Mouse (Mus musculus) MEL (cell line): ENCODE measurements around the gene E130114P18Rik.

Experiments used
- CTCF ChIP-seq, 3 experiments: IDR thresholded peaks in 2 of 3; conservative IDR thresholded peaks in 1 of 3; 2 replicates each; pipeline ENCODE4 v1.5.1; 2011 to 2012; ENCODE audit warnings: low read length in 3 of 3, low read depth in 2 of 3, mild to moderate bottlenecking in 2 of 3, improper control_type of control experiment in 1 of 3, inconsistent platforms in 1 of 3, mixed read lengths in 1 of 3, moderate library complexity in 1 of 3; ENCODE audit not compliant: control insufficient read depth in 1 of 3, insufficient read depth in 1 of 3, poor library complexity in 1 of 3, severe bottlenecking in 1 of 3
- ELF1 ChIP-seq: IDR thresholded peaks from 2 replicates; pipeline ENCODE4 v1.6.1; 2014; ENCODE audit warnings: low read depth, mild to moderate bottlenecking, inconsistent platforms, low read length, improper control_type of control experiment, moderate library complexity
- MAX ChIP-seq: IDR thresholded peaks from 2 replicates; pipeline ENCODE4 v1.6.1; 2011; ENCODE audit warnings: low read length, improper control_type of control experiment
- NELFE ChIP-seq: IDR thresholded peaks from 2 replicates; pipeline ENCODE4 v1.6.1; 2011; ENCODE audit warnings: low read depth, low read length, improper control_type of control experiment
- POLR2A ChIP-seq, 2 experiments: IDR thresholded peaks; 2 replicates each; pipeline ENCODE4 v1.6.1; 2011 to 2012; ENCODE audit warnings: low read length in 2 of 2, mild to moderate bottlenecking in 2 of 2, control low read depth in 1 of 2, improper control_type of control experiment in 1 of 2, low read depth in 1 of 2, moderate library complexity in 1 of 2; ENCODE audit not compliant: control insufficient read depth in 1 of 2, insufficient read depth in 1 of 2, poor library complexity in 1 of 2
- POLR2AphosphoS2 ChIP-seq: IDR thresholded peaks from 2 replicates; pipeline ENCODE4 v1.6.1; 2011; ENCODE audit warnings: low read length, improper control_type of control experiment
- TAL1 ChIP-seq: IDR thresholded peaks from 2 replicates; pipeline ENCODE4 v1.6.1; 2012; ENCODE audit warnings: mild to moderate bottlenecking, inconsistent platforms, low read length, moderate library complexity, mixed read lengths
- UBTF ChIP-seq: IDR thresholded peaks from 2 replicates; pipeline ENCODE4 v1.6.1; 2012; ENCODE audit warnings: low read depth, mild to moderate bottlenecking, inconsistent platforms, low read length, improper control_type of control experiment, moderate library complexity, borderline replicate concordance; ENCODE audit not compliant: insufficient read depth
- ZKSCAN1 ChIP-seq: IDR thresholded peaks from 2 replicates; pipeline ENCODE4 v1.6.1; 2012; ENCODE audit warnings: low read depth, mild to moderate bottlenecking, inconsistent platforms, low read length, improper control_type of control experiment, moderate library complexity

GRCm38 (mm10) chr4:97827115-97827514, 49.2 kb upstream of the E130114P18Rik start:
- no peak for TF ChIP-seq UBTF
- no peak for TF ChIP-seq CTCF (IDR thresholded peaks at IDR 0.05 in 2 of 3, conservative IDR thresholded peaks at IDR 0.05 in 1 of 3; ENCODE audit: control insufficient read depth in 1 of 3, insufficient read depth in 1 of 3, low read depth in 2 of 3, low read length in 3 of 3, poor library complexity in 1 of 3, severe bottlenecking in 1 of 3)
- TF ChIP-seq TAL1 = peak; percentile 60
- TF ChIP-seq POLR2A (IDR thresholded peaks at IDR 0.05; ENCODE audit: control insufficient read depth in 1 of 2, insufficient read depth in 1 of 2, low read depth in 1 of 2, low read length in 2 of 2, poor library complexity in 1 of 2) = no peak
- no peak for TF ChIP-seq ZKSCAN1
- TF ChIP-seq NELFE = no peak
- TF ChIP-seq MAX = no peak
- no peak for TF ChIP-seq ELF1
- TF ChIP-seq POLR2AphosphoS2 = no peak
